Mouse (Mus musculus) hindbrain, embryonic 13.5 days (tissue): Measurements from ENCODE around the gene Cda. TPM values are rescaled to one million over a fixed set of nuclear protein-coding genes. Genes with fewer than 3 reads are reported as not detected.

Source experiments
- ATAC-seq: fragments of 200-750 bp; cut with Nextera tagmentation; 2 replicates; pipeline ENCODE4 v1.8.0; 2017; ENCODE audit warnings: moderate TSS enrichment; ENCODE audit not compliant: low FRiP score
- H3K27ac ChIP-seq: fragments of 300-500 bp; sonication (generic); 2 replicates; pipeline ENCODE4 v1.5.1; 2015; ENCODE audit warnings: inconsistent platforms, mild to moderate bottlenecking, moderate library complexity
- H3K27me3 ChIP-seq: fragments of 300-500 bp; sonication (generic); 2 replicates; pipeline ENCODE4 v1.6.1; 2015; ENCODE audit warnings: mild to moderate bottlenecking, inconsistent platforms
- H3K36me3 ChIP-seq: fragments of 300-500 bp; sonication (generic); 2 replicates; pipeline ENCODE4 v1.6.1; 2015; ENCODE audit warnings: mild to moderate bottlenecking, inconsistent platforms
- H3K4me1 ChIP-seq: fragments of 300-500 bp; sonication (generic); replicated peaks from 2 replicates; pipeline ENCODE4 v1.6.1; 2015; ENCODE audit warnings: inconsistent platforms
- H3K4me2 ChIP-seq: fragments of 300-500 bp; sonication (generic); 2 replicates; pipeline ENCODE4 v1.6.1; 2015; ENCODE audit warnings: inconsistent platforms, mild to moderate bottlenecking, moderate library complexity
- H3K4me3 ChIP-seq: fragments of 300-500 bp; sonication (generic); 2 replicates; pipeline ENCODE4 v1.5.1; 2015; ENCODE audit warnings: mild to moderate bottlenecking, inconsistent platforms
- H3K9ac ChIP-seq: fragments of 300-500 bp; sonication (generic); 2 replicates; pipeline ENCODE4 v1.6.1; 2015; ENCODE audit warnings: mild to moderate bottlenecking, inconsistent platforms
- H3K9me3 ChIP-seq: fragments of 300-500 bp; sonication (generic); 2 replicates; pipeline ENCODE4 v1.6.1; 2016; ENCODE audit warnings: inconsistent platforms
- WGBS: fragments of 180-500 bp; shearing (Covaris S2); methylation state at CpG from one replicate; pipeline ENCODE4 v1.1.7; 2015; 5-methylcytosine and 5-hydroxymethylcytosine counted together
- polyA plus RNA-seq: library from polyadenylated mRNA; unstranded; fragments of >200 nt; fragmentation: Nextera tagmentation; extraction: Ambion mirVana; gene quantifications from 2 replicates; pipeline ENCODE4 v1.2.1, GENCODE M21; 2015

Gene Cda
- polyA plus RNA-seq, 1 experiment from 2014 or later, result 4.0 TPM

DNA sequence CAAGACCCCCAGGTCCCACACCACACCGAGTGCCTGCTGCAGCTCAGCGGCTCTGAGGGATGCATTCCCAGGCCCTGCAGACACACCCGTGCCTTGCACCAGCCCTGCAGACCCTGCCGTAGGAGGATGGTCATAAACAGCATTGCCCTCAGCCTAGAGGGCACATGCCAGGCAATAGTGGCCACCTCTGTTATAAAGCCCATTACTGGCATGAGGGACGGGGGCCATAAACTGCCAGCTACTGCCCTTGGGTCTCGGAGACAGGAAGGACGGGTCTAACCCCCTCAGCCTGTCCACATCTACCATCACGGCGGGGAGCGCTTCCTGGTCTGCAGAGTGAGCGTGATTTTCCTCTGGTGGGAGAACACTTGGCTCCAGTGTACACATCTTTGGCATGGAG is 54.8 kb downstream of the Cda start:
- Histone ChIP-seq H3K4me1 (peaks cover 9% of the 10 kb centered on the region; the same call in 1 of the 2 replicates), H3K4me2 (no peak overlapping the region), H3K36me3 (peaks cover 95% of the 10 kb centered on the region), H3K27me3 (no peaks in the 10 kb centered on the region), H3K4me3 (no peak overlapping the region), H3K9me3 (no peaks in the 10 kb centered on the region), H3K27ac (no peak overlapping the region), H3K9ac (no peak overlapping the region)
- ATAC-seq, result no peak
- 96% methylated on average over 11 of the region's 11 CpGs for WGBS

GRCm38 (mm10) chr4:138312105-138312504 is 55.7 kb downstream of the Cda start:
- H3K9me3 ChIP-seq, result no peaks in the 10 kb centered on the region
- H3K4me3 ChIP-seq, result no peak overlapping the region
- no peak overlapping the region for H3K4me2 ChIP-seq
- peaks cover 97% of the 10 kb centered on the region for H3K36me3 ChIP-seq
- H3K9ac ChIP-seq, result no peak overlapping the region
- ATAC-seq, result no peak
- H3K27ac ChIP-seq, result no peak overlapping the region
- H3K4me1 ChIP-seq, result peaks cover 10% of the 10 kb centered on the region
- no peaks in the 10 kb centered on the region for H3K27me3 ChIP-seq
- WGBS, result 96% methylated on average over 3 of the region's 3 CpGs

DNA sequence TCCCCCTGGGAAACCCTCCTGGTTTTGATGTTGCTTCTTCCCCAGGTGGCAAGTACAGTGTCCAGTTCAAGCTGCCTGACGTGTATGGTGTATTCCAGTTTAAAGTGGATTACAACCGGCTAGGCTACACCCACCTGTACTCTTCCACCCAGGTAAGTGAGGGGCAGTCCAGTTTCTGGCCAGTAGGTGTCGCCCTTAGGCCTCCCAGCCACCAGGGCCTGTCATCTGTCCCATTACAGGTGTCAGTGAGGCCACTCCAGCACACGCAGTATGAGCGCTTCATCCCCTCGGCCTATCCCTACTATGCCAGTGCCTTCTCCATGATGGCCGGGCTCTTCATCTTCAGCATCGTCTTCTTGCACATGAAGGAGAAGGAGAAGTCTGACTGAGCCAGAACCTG is 56.2 kb downstream of the Cda start:
- Histone ChIP-seq H3K4me2 (no peak overlapping the region), H3K4me3 (no peak overlapping the region), H3K4me1 (peaks cover 15% of the 10 kb centered on the region), H3K27me3 (no peaks in the 10 kb centered on the region), H3K36me3 (peaks cover 97% of the 10 kb centered on the region), H3K9me3 (no peaks in the 10 kb centered on the region), H3K27ac (no peak overlapping the region), H3K9ac (no peak overlapping the region)
- peak; percentile 46; the same call in 1 of the 2 replicates for ATAC-seq
- 70% methylated on average over 8 of the region's 8 CpGs for WGBS

DNA sequence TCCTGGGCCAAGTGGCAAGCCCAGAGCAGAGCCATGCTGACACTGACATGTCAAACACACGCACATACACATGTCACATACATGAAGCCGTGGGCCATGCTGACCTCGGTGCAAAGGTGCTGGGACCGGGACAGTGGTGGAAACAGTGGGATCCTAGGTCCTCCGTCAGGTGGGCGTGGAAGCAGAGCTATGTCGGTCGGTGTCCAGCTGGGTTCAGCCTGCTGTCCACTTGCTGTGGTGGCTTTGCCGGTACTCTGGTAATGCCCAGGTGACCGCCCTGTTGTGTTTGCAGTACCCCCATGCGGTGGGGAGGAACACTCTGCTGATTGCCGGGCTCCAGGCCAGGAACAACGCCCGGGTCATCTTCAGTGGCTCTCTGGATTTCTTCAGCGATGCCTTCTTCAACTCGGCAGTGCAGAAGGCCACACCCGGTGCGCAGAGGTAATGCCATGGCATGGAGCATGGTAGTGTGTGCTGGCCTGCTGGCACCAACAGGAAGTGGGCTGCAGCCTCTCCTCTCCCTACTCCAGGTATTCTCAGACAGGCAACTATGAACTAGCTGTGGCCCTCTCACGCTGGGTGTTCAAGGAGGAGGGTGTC is 57.4 kb downstream of the Cda start:
- Histone ChIP-seq H3K4me1 (peaks cover 27% of the 10 kb centered on the region), H3K4me2 (no peak overlapping the region), H3K4me3 (no peak overlapping the region), H3K27me3 (no peaks in the 10 kb centered on the region), H3K27ac (no peak overlapping the region), H3K9ac (no peak overlapping the region), H3K9me3 (no peaks in the 10 kb centered on the region), H3K36me3 (peaks cover 88% of the 10 kb centered on the region)
- 97% methylated on average over 19 of the region's 19 CpGs for WGBS
- no peak for ATAC-seq

DNA sequence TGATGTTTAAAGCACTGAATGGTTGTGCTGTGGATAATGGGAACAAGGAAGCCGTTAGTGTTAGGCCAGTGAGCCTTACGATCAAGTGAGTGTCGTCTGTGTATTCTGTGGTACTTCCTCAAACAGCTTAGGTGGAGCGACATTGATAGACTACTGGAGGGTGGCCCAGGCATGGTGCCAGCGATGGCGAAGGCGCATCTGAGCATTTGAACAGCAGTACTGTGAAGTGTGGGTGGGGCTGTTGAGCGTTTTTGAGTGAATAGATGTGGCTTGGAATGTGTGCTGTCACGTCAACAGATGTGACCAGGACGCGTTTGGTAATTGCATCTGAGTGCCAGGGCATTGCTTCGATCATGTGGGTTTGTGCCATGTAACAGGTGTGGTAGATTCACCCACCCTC is 60.1 kb downstream of the Cda start:
- H3K9me3 ChIP-seq, result no peaks in the 10 kb centered on the region
- H3K27me3 ChIP-seq, result no peaks in the 10 kb centered on the region
- H3K4me3 ChIP-seq, result no peak overlapping the region
- peaks cover 62% of the 10 kb centered on the region for H3K36me3 ChIP-seq
- no peak overlapping the region for H3K4me2 ChIP-seq
- H3K27ac ChIP-seq, result no peak overlapping the region
- no peak overlapping the region for H3K9ac ChIP-seq
- ATAC-seq, result no peak
- H3K4me1 ChIP-seq, result peaks cover 44% of the 10 kb centered on the region
- 90% methylated on average over 12 of the region's 12 CpGs for WGBS

- H3K4me2 ChIP-seq, result no peak overlapping the region
- no peak overlapping the region for H3K27ac ChIP-seq
- H3K9ac ChIP-seq, result no peak overlapping the region
- peaks cover 44% of the 10 kb centered on the region for H3K4me1 ChIP-seq
- H3K27me3 ChIP-seq, result no peaks in the 10 kb centered on the region
- no peak overlapping the region for H3K4me3 ChIP-seq
- ATAC-seq, result no peak
- H3K36me3 ChIP-seq, result peaks cover 54% of the 10 kb centered on the region
- 73% methylated on average over 3 of the region's 3 CpGs for WGBS
- H3K9me3 ChIP-seq, result no peaks in the 10 kb centered on the region
Observed at GRCm38 (mm10) chr4:138307025-138307424, 60.8 kb downstream of the Cda start.

GRCm38 (mm10) chr4:138304340-138305104 is 63.3 kb downstream of the Cda start, which contains the start of gene Ddost:
TSS of gene Ddost (plus strand) at chr4:138304730.
- peak within 1 kb of the TSS; percentile 95 for H3K4me3 ChIP-seq
- H3K27ac ChIP-seq, result peak within 1 kb of the TSS; percentile 91
- H3K9ac ChIP-seq, result peak within 1 kb of the TSS; percentile 95
- under 1% methylated on average over 64 of the region's 64 CpGs for WGBS
- peaks cover 31% of the 10 kb centered on the region for H3K36me3 ChIP-seq
- H3K4me1 ChIP-seq, result peaks cover 44% of the 10 kb centered on the region
- peak; percentile 98 for ATAC-seq
- peak within 1 kb of the TSS; percentile 88 for H3K4me2 ChIP-seq
- no peaks in the 10 kb centered on the region for H3K9me3 ChIP-seq
- no peaks in the 10 kb centered on the region for H3K27me3 ChIP-seq

DNA sequence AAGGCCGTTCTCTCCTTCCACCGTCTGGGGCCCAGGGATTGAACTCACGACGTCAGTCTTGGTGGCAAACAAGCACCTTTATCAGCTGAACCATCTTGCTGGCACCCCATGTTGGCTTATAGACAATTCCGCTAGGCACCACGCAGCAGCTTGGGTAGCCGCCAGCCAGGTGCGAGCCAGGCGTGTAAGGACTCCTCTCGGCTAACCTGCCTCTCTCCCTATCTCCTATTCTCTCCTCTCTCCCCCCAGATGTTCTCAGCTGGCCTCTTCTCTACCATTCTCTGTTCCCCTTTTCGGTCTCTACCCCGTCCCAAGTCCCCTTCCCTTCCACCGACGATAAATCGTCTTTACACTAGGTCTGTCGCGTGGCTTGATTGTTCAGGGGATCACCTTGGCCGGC is 64.0 kb downstream of the Cda start:
- peak overlapping the region; percentile 84 for H3K27ac ChIP-seq
- no peaks in the 10 kb centered on the region for H3K27me3 ChIP-seq
- H3K4me2 ChIP-seq, result peak overlapping the region; percentile 88
- ATAC-seq, result no peak
- WGBS, result 15% methylated on average over 18 of the region's 18 CpGs
- H3K9me3 ChIP-seq, result no peaks in the 10 kb centered on the region
- H3K4me1 ChIP-seq, result peaks cover 44% of the 10 kb centered on the region
- H3K9ac ChIP-seq, result peak overlapping the region; percentile 81
- H3K36me3 ChIP-seq, result peaks cover 23% of the 10 kb centered on the region
- H3K4me3 ChIP-seq, result peak overlapping the region; percentile 95

- H3K27ac ChIP-seq, result no peak overlapping the region
- H3K9ac ChIP-seq, result no peak overlapping the region
- H3K4me1 ChIP-seq, result peaks cover 43% of the 10 kb centered on the region
- WGBS, result 92% methylated on average over 3 of the region's 3 CpGs
- H3K4me3 ChIP-seq, result no peak overlapping the region
- peaks cover 16% of the 10 kb centered on the region for H3K36me3 ChIP-seq
- no peak for ATAC-seq
- no peak overlapping the region for H3K4me2 ChIP-seq
- H3K27me3 ChIP-seq, result no peaks in the 10 kb centered on the region
- H3K9me3 ChIP-seq, result no peaks in the 10 kb centered on the region
Observed at GRCm38 (mm10) chr4:138303011-138303410, 64.8 kb downstream of the Cda start.

- WGBS, result 85% methylated on average over 10 of the region's 10 CpGs
- no peak overlapping the region for H3K4me2 ChIP-seq
- H3K9ac ChIP-seq, result no peak overlapping the region
- H3K27ac ChIP-seq, result no peak overlapping the region
- H3K27me3 ChIP-seq, result no peaks in the 10 kb centered on the region
- H3K9me3 ChIP-seq, result no peaks in the 10 kb centered on the region
- H3K4me3 ChIP-seq, result no peak overlapping the region
- H3K36me3 ChIP-seq, result no peaks in the 10 kb centered on the region
- H3K4me1 ChIP-seq, result peaks cover 26% of the 10 kb centered on the region
- no peak for ATAC-seq
Observed at GRCm38 (mm10) chr4:138301271-138301780, 66.5 kb downstream of the Cda start.

- WGBS, result 64% methylated on average over 11 of the region's 14 CpGs
- Histone ChIP-seq H3K9ac (no peak overlapping the region), H3K4me1 (peaks cover 15% of the 10 kb centered on the region), H3K4me3 (no peak overlapping the region), H3K27ac (peak overlapping the region; percentile 93), H3K27me3 (no peaks in the 10 kb centered on the region), H3K9me3 (no peaks in the 10 kb centered on the region), H3K4me2 (0 out of 2 replicates have a peak overlapping the region, but pooled peaks have one; percentile 25), H3K36me3 (no peaks in the 10 kb centered on the region)
- peak; percentile 80 for ATAC-seq
Observed at GRCm38 (mm10) chr4:138293949-138294550, 73.7 kb downstream of the Cda start.

DNA sequence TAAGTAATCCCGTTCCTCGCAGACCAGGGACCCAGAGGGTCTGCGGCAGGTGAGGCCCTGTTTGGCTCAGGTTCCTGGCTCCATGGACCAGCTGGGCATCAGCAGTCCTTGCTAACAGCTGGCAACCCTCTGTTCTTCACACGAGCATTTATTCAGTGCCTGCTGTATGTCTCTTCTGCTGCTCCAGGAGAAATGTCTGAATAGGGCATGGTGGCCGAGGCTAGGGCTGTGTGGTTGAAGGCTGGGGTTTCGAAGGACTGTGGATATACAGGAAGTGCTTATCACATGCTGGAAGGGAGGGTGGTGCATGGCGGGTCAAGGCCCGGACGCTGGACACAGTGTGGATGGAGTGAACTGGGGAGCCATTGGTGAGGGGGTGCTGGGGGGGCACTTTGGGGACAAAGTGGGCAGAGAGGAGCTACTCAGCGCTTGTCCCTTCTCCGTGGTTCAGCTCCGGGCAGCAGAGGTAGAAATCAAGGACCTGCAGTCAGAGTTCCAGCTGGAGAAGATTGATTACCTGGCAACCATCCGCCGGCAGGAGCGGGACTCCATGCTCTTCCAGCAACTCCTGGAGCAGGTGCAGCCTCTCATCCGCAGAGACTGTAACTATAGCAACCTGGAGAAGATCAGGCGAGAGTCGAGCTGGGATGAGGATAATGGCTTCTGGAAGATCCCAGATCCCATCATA is 74.4 kb downstream of the Cda start:
- no peaks in the 10 kb centered on the region for H3K36me3 ChIP-seq
- H3K4me2 ChIP-seq, result peak overlapping the region; percentile 25; the same call in 1 of the 2 replicates
- H3K9me3 ChIP-seq, result no peaks in the 10 kb centered on the region
- H3K4me1 ChIP-seq, result peaks cover 15% of the 10 kb centered on the region
- WGBS, result 60% methylated on average over 18 of the region's 18 CpGs
- peak; percentile 94 for ATAC-seq
- H3K4me3 ChIP-seq, result no peak overlapping the region
- peak overlapping the region; percentile 93 for H3K27ac ChIP-seq
- H3K9ac ChIP-seq, result 0 out of 2 replicates have a peak overlapping the region, but pooled peaks have one; percentile 43
- H3K27me3 ChIP-seq, result 0 out of 2 replicates have a peak, but pooled peaks cover under 1% of the 10 kb centered on the region
